In genomic region chr6:54305777-54306176, GRCm38 (mm10) we compare ENCODE assay signal across 21 mouse cellular contexts. TPM values are rescaled to one million over a fixed set of nuclear protein-coding genes. Genes with fewer than 3 reads are reported as not detected.
"Had no signal": no experiment of that assay in that cellular context is flagged by ENCODE, and none has a peak within 500 bp of the region (broad histone marks: within the 10 kb centered on the region; RNA-seq: fewer than 3 reads in every experiment).

No protein-coding gene starts in this region.

- DNase-seq: cerebellum, adult 8-10 months; cerebellum, adult 9-10 months; cerebellum, adult 9-11 months; cerebellum, postnatal 10 days; cerebellum, postnatal 25 days; cerebellum, postnatal 36 days; embryo, embryonic 11 days; forebrain, postnatal 0 days; gastrocnemius, adult 2 months; gastrocnemius, postnatal 10 days; gastrocnemius, postnatal 14 days; gastrocnemius, postnatal 25 days; gastrocnemius, postnatal 36 days; heart, adult 11 months; heart, adult 18-20 months; heart, adult 2 months had no signal

- ATAC-seq: forebrain, embryonic 13.5 days; forebrain, embryonic 14.5 days; forebrain, embryonic 15.5 days; forebrain, embryonic 16.5 days; forebrain, postnatal 0 days had no signal

RNA-seq across cellular contexts. Expression of gene Prr15, which starts 19.9 kb away (rescaled TPM):
- total RNA-seq: common myeloid progenitor, adult 5-6 weeks had no signal
